8 mouse cellular contexts compared by ENCODE assay signal in the genomic region with DNA sequence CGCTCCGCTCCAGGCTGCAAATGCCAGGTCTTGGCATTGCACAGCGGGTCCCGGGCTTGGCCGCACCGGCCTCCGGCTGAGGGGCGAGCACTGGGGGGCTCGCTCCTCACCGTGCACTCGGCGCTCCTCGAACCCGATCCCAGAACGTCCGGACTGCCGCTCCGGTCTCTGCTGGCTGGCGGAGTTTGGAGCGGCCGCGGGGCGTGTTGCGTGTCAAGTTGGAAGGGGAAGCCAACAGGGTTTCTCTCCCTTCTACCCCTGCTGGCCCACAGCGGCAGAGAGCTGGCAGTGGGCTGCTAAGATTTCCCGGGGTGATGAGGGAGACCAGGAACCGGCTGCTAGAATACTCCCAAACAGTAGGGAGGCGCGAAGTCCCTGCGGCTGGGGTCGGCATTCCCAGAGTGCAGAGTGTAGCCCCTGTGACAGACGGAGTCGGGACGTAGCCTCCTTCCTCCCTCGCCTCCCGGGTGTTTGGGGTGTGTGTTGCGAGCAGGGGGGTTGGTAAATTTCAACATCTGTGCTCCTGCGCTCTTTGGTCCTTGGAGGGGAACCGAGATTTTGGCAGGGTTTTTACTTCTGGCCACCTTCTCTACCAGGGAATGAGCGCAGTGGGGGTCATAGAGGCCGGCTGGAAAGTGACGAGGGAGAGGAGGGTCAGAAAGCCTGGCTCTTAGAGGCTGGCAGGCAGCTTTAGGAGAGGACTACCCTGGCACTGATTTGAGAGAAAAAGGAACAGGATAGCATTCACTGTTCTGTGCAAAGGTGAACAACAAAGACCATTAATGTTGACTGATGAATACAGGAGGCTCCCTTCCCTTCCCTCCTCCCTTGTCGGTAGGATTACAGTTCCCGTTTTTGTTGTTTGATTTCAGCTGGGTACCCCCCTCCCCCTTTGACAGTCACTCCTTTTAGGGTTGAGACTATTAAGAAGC. TPM values are rescaled to one million over a fixed set of nuclear protein-coding genes. Genes with fewer than 3 reads are reported as not detected.
DNase-seq lines count a peak whose midpoint lies in the region; ATAC-seq and TF ChIP-seq lines count a peak whose summit lies in the region.

No protein-coding gene starts in this region.

- H3K27ac ChIP-seq in testis, adult 2 months (ENCODE audit: control insufficient read depth, insufficient read depth, low read depth, low read length): no peak overlapping the region
- H3K27ac ChIP-seq in hindbrain, postnatal 0 days: peak overlapping the region; percentile 87
- peak overlapping the region; percentile 38; the same call in 1 of the 2 replicates for H3K27ac ChIP-seq in limb, embryonic 11.5 days (replicated peaks; ENCODE audit: low read depth, low read length)
- peak overlapping the region; percentile 87 for H3K27ac ChIP-seq in midbrain, embryonic 11.5 days (ENCODE audit: low read depth, low read length)

- WGBS in hindbrain, postnatal 0 days: 0% methylated on average over 44 of the region's 44 CpGs
- under 1% methylated on average over 44 of the region's 44 CpGs for whole genome bisulfite sequencing in limb, embryonic 11.5 days
- whole genome bisulfite sequencing in midbrain, embryonic 11.5 days: under 1% methylated on average over 43 of the region's 44 CpGs

- TF ChIP-seq CTCF in testis, adult 2 months (IDR thresholded peaks at IDR 0.05; ENCODE audit: control insufficient read depth, insufficient read depth, insufficient replicate concordance, low read depth, low read length): no peak
- TF ChIP-seq CTCF in hindbrain, postnatal 0 days (IDR thresholded peaks at IDR 0.05; ENCODE audit: low read depth): no peak; the same call in 1 of the 2 replicates

- TF ChIP-seq POLR2A in testis, adult 2 months (IDR thresholded peaks at IDR 0.05; ENCODE audit: control insufficient read depth, low read depth, low read length): 0 out of 2 replicates have a peak, but pooled peaks have one; percentile 9

- H3K4me3 ChIP-seq in testis, adult 2 months (ENCODE audit: control insufficient read depth, low read depth, low read length): peak overlapping the region; percentile 90
- peak overlapping the region; percentile 75 for H3K4me3 ChIP-seq in hindbrain, postnatal 0 days (ENCODE audit: low read length)
- H3K4me3 ChIP-seq in limb, embryonic 11.5 days (ENCODE audit: low read depth, low read length): peak overlapping the region; percentile 80
- H3K4me3 ChIP-seq in midbrain, embryonic 11.5 days (ENCODE audit: low read depth, low read length): peak overlapping the region; percentile 63

- peak overlapping the region; percentile 69 for H3K9ac ChIP-seq in hindbrain, postnatal 0 days (replicated peaks; ENCODE audit: low read length)
- peak overlapping the region; percentile 68 for H3K9ac ChIP-seq in limb, embryonic 11.5 days (ENCODE audit: low read length)
- H3K9ac ChIP-seq in midbrain, embryonic 11.5 days (ENCODE audit: low read length): peak overlapping the region; percentile 90

- no peak for DNase-seq in testis, postnatal 14 days (ENCODE audit: low spot score)
- DNase-seq in cerebellum, postnatal 14 days: peak; percentile 79
- DNase-seq in gastrocnemius, postnatal 10 days: peak; percentile 55
- DNase-seq in hindbrain, postnatal 0 days (ENCODE audit: low spot score): peak; percentile 58
- DNase-seq in limb, embryonic 11.5 days (ENCODE audit: low spot score): peak; percentile 75
- DNase-seq in midbrain, embryonic 11.5 days (ENCODE audit: low spot score, missing footprints): peak; percentile 97
- DNase-seq in spleen, postnatal 4 days (ENCODE audit: low spot score in 2 of 2): peak; percentile 25 to 66

- peak; percentile 8 for ATAC-seq in hindbrain, postnatal 0 days
- ATAC-seq in limb, embryonic 11.5 days (ENCODE audit: insufficient number of reproducible peaks, low FRiP score, low TSS enrichment, low read depth): peak; percentile 33; the same call in 1 of the 2 replicates
- ATAC-seq in midbrain, embryonic 11.5 days (ENCODE audit: low FRiP score): peak; percentile 54

- no peaks in the 10 kb centered on the region for H3K9me3 ChIP-seq in hindbrain, postnatal 0 days (ENCODE audit: low read length)
- H3K9me3 ChIP-seq in limb, embryonic 11.5 days (ENCODE audit: control insufficient read depth, low read length): no peaks in the 10 kb centered on the region
- no peaks in the 10 kb centered on the region for H3K9me3 ChIP-seq in midbrain, embryonic 11.5 days (ENCODE audit: control insufficient read depth, low read length)

- H3K4me2 ChIP-seq in hindbrain, postnatal 0 days (ENCODE audit: low read depth, low read length): peak overlapping the region; percentile 76
- peak overlapping the region; percentile 63 for H3K4me2 ChIP-seq in limb, embryonic 11.5 days (ENCODE audit: low read depth, severe bottlenecking)
- H3K4me2 ChIP-seq in midbrain, embryonic 11.5 days: peak overlapping the region; percentile 89

- no peaks in the 10 kb centered on the region for H3K36me3 ChIP-seq in testis, adult 2 months (ENCODE audit: control insufficient read depth, insufficient read depth, low read length)
- H3K36me3 ChIP-seq in hindbrain, postnatal 0 days (ENCODE audit: insufficient read depth, low read length): no peaks in the 10 kb centered on the region
- H3K36me3 ChIP-seq in limb, embryonic 11.5 days (ENCODE audit: control insufficient read depth, insufficient read depth, low read length): no peaks in the 10 kb centered on the region
- H3K36me3 ChIP-seq in midbrain, embryonic 11.5 days (ENCODE audit: control insufficient read depth, insufficient read depth, low read length): no peaks in the 10 kb centered on the region

- peaks cover 8% of the 10 kb centered on the region for H3K4me1 ChIP-seq in testis, adult 2 months (ENCODE audit: control insufficient read depth, insufficient read depth, low read length)
- H3K4me1 ChIP-seq in hindbrain, postnatal 0 days (ENCODE audit: insufficient read depth, low read length): no peaks in the 10 kb centered on the region
- H3K4me1 ChIP-seq in limb, embryonic 11.5 days (ENCODE audit: control insufficient read depth, insufficient read depth, low read length): peaks cover 8% of the 10 kb centered on the region; the same call in 1 of the 2 replicates
- H3K4me1 ChIP-seq in midbrain, embryonic 11.5 days (ENCODE audit: control insufficient read depth, insufficient read depth, low read length): peaks cover 14% of the 10 kb centered on the region

- H3K27me3 ChIP-seq in testis, adult 2 months (ENCODE audit: control insufficient read depth, insufficient read depth, low read length): no peaks in the 10 kb centered on the region
- H3K27me3 ChIP-seq in hindbrain, postnatal 0 days (ENCODE audit: insufficient read depth, low read length): no peaks in the 10 kb centered on the region
- no peaks in the 10 kb centered on the region for H3K27me3 ChIP-seq in limb, embryonic 11.5 days (ENCODE audit: control insufficient read depth, insufficient read depth, low read length)
- no peaks in the 10 kb centered on the region for H3K27me3 ChIP-seq in midbrain, embryonic 11.5 days (ENCODE audit: control insufficient read depth, insufficient read depth, low read length)

RNA-seq across cellular contexts. Expression of a gene that starts 1.0 kb away (rescaled TPM):
- 0.56 and 0.59 TPM in 2 replicates for polyA plus RNA-seq in testis, adult 2 months (2012; rRNA removed)
- 10 to 100 TPM; 21.6 to 29.7 TPM for total RNA-seq in gastrocnemius, postnatal 10 days (2021)
- total RNA-seq in hindbrain, postnatal 0 days (2014; rRNA removed): 25.9 and 30.7 TPM in 2 replicates
- 16.4 and 16.7 TPM in 2 replicates for polyA plus RNA-seq in hindbrain, postnatal 0 days (2015; fragmentation: Nextera tagmentation; extraction: Ambion mirVana)
- polyA plus RNA-seq in limb, embryonic 11.5 days (2014; fragmentation: Nextera tagmentation; extraction: Ambion mirVana): 13.5 and 15.7 TPM in 2 replicates
- 10.2 and 12.6 TPM in 2 replicates for polyA plus RNA-seq in midbrain, embryonic 11.5 days (2014; fragmentation: Nextera tagmentation; extraction: Ambion mirVana)

RNA-seq across cellular contexts. Expression of a gene that starts 1.0 kb away (rescaled TPM):
- polyA plus RNA-seq in testis, adult 2 months (2012; rRNA removed): 2.4 and 3.2 TPM in 2 replicates
- 10 to 100 TPM; 14.1 to 14.8 TPM for total RNA-seq in gastrocnemius, postnatal 10 days (2021)
- total RNA-seq in hindbrain, postnatal 0 days (2014; rRNA removed): 21.6 and 24.6 TPM in 2 replicates
- 31.1 and 32.9 TPM in 2 replicates for polyA plus RNA-seq in hindbrain, postnatal 0 days (2015; fragmentation: Nextera tagmentation; extraction: Ambion mirVana)
- 40.4 and 42.7 TPM in 2 replicates for polyA plus RNA-seq in limb, embryonic 11.5 days (2014; fragmentation: Nextera tagmentation; extraction: Ambion mirVana)
- polyA plus RNA-seq in midbrain, embryonic 11.5 days (2014; fragmentation: Nextera tagmentation; extraction: Ambion mirVana): 40.0 and 43.7 TPM in 2 replicates
